Mouse (Mus musculus) brain, embryonic 14.5 days (tissue): Measurements from ENCODE around the gene Cotl1.

Experiments
- CTCF ChIP-seq: fragments of 200-500 bp; IDR thresholded peaks from 2 replicates; pipeline ENCODE4 v1.5.1; 2012; ENCODE audit warnings: inconsistent platforms, mild to moderate bottlenecking, moderate library complexity, borderline replicate concordance; ENCODE audit not compliant: insufficient read depth, insufficient read length; ENCODE audit errors: extremely low read depth
- POLR2A ChIP-seq: fragments of 200-500 bp; IDR thresholded peaks from 2 replicates; pipeline ENCODE4 v1.6.1; 2012; ENCODE audit warnings: mild to moderate bottlenecking, inconsistent platforms, borderline replicate concordance; ENCODE audit not compliant: poor library complexity, insufficient read depth, insufficient read length, severe bottlenecking; ENCODE audit errors: extremely low read depth

DNA sequence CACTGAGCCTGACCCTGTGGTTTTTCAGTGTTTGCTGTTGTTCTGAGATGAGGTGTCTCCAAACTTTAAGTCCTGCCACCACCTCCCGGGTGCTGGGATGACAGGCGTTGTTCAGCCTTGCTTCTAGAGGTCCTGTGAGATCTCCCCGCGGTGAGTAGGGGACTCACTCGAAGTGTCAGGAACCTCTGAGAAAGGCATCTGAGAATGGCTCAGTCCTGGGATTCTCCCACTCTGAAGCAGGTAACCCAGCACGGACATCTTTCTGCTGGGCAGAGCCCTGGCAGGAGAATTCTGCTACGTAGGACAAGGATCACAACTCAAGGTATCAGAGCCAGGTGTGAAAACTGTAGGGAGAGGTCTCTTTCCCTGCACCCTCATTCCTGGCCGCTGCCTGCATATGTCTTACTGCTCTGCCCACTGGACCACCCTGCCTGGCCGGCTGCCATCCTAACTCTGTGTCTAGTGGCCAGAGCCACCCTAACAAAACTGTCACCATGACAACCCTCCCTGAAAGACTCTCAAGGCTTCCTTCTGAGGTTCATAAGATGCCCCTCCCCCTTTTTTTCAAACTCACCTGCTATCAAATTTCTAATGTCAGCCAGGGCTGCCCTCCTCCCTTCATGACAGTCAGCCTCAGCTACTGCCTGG, 59.8 kb downstream of the Cotl1 start:
- TF ChIP-seq POLR2A (no peak), CTCF (no peak)
